Mouse (Mus musculus): ENCODE data around the gene Kat5.
A peak's percentile ranks its signal among the peaks of the same experiment; 100 is the strongest.

The Kat5 gene

GRCm38 (mm10) chr19:5632120-5632519 lies 22.1 kb upstream of the Kat5 start:
- no peak for DNase-seq (ENCODE audit: extremely low read depth, insufficient read length, low spot score)

DNA sequence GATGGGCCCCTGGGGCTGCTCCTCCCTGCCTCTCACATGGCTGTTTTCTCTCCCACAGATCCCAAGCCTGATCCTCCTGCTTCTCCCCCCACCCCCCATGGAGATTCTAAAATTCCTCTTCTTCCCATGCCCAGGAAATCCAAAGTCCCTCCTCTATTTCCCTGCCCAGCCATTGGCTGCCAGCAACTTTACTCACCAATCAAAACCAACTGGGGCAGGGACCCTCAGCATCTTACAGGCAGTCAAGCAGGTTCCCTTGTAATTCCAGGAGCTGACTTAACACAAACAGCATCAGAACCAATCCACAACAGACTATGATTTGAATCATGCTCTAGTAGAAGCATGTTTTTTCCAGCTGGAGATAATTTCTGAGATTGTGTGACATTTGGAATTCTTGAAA lies 19.9 kb upstream of the Kat5 start:
- DNase-seq (ENCODE audit: extremely low read depth, insufficient read length, low spot score), result no peak

DNA sequence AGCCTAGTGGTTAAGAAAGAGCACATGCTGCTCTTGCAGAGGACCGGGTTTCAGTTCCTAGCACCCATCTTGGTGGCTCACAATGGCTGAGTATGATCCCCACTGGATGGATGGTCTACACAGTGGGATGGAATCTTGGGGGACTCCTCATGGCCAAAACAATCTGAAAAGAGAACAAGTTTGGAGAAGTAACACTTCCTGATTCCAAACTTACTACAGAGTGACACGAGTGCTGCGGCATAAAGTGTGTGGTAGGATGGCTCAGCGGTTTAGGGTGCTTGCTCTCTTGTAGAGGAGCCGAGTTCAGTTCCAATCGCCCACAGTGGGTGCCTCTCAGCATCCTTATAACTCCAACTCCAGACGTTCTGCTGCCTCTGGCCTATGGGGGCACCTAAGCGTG lies 15.3 kb upstream of the Kat5 start:
- no peak for DNase-seq (ENCODE audit: extremely low read depth, insufficient read length, low spot score)

GRCm38 (mm10) chr19:5621884-5622283 lies 11.8 kb upstream of the Kat5 start:
- no peak for DNase-seq (ENCODE audit: extremely low read depth, insufficient read length, low spot score)

DNA sequence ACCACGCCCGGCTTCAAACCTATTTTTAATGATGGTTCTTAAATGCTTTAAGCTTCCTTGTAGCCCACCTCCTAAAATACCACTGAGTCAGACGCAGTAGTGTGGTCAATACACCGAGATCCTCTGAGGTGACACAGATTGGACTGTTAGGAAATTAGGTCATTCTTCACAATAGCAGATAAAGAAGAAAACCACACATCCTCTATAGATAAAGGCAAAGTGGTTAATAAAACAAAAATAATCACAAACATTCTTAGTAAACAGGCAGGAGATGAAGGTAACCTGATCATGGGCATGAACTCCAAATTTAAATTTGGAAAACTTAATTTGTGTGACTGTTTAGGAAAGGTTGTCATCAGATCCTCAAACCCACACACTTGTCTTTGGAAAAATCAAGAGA lies 10.0 kb upstream of the Kat5 start:
- DNase-seq (ENCODE audit: extremely low read depth, insufficient read length, low spot score), result no peak

- DNase-seq (ENCODE audit: extremely low read depth, insufficient read length, low spot score), result no peak
Observed at GRCm38 (mm10) chr19:5614953-5615352, 4.9 kb upstream of the Kat5 start.

DNA sequence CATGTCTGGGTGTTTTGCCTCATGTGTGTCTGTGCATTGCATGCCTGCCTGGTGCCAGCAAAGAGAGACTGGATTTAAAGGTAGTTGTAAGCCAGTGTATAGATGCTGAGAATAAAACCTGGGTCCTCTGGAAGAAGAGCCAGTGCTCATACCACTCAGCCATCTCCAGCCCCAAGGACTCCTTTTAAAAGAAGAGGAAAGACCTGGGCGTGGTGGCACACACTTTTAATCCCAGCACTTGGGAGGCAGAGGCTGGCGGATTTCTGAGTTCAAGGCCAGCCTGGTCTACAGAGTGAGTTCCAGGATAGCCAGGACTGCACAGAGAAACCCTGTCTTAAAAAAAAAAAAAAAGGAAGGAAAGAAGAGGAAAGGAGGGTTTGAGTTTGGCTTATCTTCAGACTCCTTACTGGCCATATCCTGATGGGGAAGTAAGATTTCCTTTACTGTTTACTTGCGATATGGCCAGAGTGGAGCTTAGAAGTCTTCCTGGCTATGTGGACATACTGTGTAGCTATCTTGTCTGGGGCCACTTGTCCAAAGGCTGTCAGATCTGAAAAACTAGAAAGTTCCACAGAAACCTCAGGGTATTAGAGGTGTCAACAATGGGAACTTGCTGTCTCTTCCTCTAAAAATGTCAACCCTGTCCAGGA lies 2.9 kb upstream of the Kat5 start:
- no peak for DNase-seq (ENCODE audit: extremely low read depth, insufficient read length, low spot score)

- DNase-seq (ENCODE audit: extremely low read depth, insufficient read length, low spot score), result no peak
Observed at GRCm38 (mm10) chr19:5611973-5612372, 1.9 kb upstream of the Kat5 start.

GRCm38 (mm10) chr19:5609171-5609546 lies 878 bp downstream of the Kat5 start:
- no peak for DNase-seq (ENCODE audit: extremely low read depth, insufficient read length, low spot score)

DNA sequence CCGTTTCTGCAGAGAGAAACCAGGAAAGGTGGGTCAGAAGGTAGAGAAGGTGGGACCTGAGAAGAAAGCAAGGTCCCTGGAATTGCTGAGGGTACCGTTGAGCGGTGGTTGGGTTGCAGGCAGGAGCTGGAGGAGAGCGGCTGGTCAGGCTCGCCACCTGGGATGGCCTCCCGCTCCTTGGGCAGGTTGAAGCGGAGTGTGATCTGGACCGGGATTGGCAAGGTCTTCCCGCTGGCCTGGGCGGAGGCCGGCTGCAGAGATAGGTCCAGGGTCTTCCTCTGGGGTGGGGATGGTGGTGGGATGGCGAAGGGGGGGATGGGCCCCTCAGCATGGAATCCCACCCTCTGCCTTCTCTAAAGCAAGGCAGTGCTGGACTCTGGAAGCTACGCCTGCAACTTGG lies 1.3 kb downstream of the Kat5 start:
- DNase-seq (ENCODE audit: extremely low read depth, insufficient read length, low spot score), result no peak

DNA sequence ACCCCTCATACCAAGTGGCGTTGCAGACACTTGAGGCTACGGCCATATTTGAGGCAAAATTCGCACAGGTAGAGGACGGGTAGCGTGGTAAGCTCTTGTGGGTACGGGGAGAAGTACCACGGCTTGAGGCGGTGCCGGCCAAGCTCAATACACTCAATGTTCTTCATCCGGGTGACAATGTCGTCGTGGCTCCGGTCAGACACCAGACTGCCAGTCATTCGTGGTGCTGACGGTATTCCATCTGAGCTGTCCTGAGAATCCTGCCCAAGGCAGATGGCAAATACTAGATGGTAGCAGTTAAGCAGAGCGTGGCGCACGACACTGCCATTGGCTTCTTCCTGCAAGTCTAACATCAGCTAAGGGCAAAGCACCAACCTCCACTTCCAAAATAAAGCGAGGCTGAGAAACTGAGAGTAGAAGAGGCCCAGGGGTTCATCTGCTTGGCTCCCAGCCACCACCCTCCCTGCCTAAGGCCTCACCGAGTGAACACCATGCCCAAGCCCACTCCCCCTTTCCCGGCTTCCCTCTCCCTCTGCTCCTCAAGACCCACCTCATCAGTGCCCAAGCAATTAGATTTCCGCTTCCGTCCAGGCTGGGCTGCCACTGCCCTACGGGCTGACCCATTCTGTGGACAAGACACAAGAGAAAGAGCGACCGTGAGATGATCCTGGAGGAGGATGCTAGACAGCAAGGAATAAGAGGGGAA lies 2.2 kb downstream of the Kat5 start:
- DNase-seq (ENCODE audit: extremely low read depth, insufficient read length, low spot score), result no peak

DNA sequence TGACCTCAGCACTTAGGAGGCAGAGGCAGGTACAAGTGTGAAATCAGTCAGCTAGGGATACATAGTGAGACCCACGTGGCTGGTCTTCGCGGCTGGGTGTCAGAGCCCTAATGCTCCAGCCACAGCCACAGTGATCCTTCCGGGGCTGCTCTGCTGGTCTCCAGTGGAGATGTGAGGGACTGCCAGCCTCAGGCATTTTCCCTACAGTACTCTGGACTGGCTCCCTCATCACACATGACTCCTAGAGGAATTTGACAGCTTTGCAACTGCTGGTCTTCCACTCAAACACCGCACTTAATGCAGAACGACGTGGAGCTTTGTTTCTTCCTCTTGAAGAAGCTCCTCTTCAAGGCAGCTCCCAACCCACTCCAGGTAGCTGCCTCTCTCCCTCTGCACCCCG lies 3.8 kb downstream of the Kat5 start:
- no peak for DNase-seq (ENCODE audit: extremely low read depth, insufficient read length, low spot score)

DNA sequence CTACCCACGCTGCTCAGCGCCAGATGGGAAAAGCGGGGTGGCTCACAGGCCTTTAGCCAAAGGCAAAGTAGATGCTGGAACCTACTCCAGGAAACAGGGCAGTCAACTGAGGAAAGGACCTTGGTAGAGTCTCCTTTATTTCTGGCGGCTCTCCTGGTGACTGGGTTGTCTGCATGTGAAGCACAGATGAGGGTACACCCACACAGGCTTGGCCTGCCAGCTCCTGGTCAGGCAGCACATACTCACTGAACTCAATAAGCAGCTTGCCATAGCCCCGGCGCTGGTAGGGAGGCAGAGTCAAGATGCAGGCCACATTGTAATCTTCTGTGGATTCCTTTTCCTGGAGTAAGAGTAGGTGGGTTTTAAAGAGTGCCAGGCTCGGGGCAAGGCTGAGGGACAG lies 4.9 kb downstream of the Kat5 start:
- DNase-seq (ENCODE audit: extremely low read depth, insufficient read length, low spot score), result no peak

DNA sequence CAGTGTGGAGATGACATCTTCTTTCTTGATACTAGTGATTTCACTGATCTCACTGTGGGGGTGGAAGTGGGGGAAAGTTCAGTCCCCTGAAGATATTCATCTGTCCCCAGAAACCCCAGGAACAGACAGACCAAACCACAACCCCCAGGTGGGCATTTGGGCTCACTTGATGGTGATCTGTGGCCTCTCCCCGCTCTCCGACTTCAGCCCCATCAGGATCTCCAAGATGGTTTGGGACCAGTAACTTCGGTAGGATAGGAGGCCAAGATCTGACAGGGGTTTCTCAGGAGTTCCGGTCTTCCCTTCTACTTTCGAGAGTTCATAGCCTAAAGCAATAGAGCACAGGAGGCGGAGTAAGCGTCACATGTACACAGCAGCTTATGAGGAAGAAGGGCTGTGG lies 6.4 kb downstream of the Kat5 start:
- DNase-seq (ENCODE audit: extremely low read depth, insufficient read length, low spot score), result no peak

DNA sequence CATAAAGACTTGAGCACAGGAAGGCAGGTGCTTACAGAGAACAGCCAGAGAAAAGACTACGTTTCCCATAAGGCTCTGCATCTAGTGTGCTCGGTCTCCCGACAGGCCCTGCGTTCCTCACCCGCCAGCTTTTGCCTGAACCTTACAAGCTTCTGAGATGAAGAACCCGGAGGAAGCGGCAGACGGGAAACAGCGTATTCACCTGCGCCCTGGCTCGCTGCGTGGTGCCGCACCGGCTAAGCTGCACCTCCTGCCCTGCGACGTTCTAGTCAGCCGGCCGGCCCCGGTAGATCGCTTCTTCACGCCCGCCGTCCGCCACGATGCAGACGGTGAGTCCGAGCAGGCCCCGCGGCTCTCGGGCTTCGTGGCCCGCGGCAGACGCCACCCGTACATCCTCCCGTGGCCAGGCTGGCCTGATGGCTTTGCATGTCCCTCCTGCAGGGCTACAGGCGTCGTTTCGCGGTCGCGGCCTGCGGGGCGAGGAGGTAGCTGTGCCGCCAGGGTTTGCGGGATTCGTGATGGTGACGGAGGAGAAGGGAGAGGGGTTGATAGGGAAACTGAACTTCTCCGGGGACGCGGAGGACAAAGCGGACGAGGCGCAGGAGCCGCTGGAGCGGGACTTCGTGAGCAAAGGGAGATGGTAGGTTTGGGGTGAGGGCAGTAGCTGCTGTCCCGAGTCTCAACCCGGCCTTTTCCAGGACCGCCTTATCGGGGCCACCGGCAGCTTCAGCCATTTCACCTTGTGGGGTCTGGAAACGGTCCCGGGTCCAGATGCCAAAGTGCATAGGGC lies 8.1 kb downstream of the Kat5 start, which contains the start of gene Rnaseh2c:
Gene Rnaseh2c (plus strand): TSS at position 122 of the 790 bp plus-strand sequence.
- peak; percentile 82 for DNase-seq (ENCODE audit: extremely low read depth, insufficient read length, low spot score)

GRCm38 (mm10) chr19:5599224-5599623 lies 10.8 kb downstream of the Kat5 start:
- no peak for DNase-seq (ENCODE audit: extremely low read depth, insufficient read length, low spot score)

DNA sequence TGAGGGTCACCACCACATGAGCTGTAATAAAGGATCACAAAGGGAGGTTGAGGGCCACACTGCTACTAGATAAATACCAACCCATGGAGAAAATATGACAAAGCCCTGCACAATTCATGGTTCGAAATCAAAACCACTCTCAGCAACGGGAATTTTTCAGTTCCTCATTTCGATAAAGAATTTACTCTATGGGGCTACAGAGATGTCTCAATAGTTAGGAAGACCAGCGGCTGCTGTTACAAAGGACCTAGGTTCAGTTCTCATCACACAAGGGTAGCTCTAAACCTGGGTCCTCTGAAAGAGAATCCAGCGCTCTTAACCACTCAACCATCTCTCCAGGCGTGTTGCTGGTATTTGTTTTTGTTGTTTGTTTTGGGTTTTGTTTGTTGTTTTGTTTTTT lies 18.1 kb downstream of the Kat5 start:
- DNase-seq (ENCODE audit: extremely low read depth, insufficient read length, low spot score), result no peak

DNA sequence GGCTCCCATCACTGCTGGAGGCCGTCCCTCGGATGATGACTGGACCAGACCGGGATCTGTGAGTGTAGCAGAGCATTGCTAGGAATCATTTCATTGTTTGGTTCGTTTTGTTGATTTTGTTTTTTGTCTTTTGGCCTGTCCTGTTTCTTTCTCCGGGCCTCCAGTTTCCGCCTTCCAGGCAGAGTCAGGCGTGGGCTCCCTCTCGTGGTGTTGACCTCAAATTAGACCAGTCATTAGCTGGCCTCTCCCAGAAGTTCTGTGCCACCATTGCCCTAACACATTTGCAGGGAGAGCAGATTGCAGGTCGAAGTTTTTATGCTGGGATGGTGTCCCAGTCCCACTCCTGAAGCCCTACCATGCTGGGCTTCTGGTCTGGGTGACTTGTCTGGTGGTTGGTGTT lies 20.9 kb downstream of the Kat5 start:
- DNase-seq (ENCODE audit: extremely low read depth, insufficient read length, low spot score), result no peak

DNA sequence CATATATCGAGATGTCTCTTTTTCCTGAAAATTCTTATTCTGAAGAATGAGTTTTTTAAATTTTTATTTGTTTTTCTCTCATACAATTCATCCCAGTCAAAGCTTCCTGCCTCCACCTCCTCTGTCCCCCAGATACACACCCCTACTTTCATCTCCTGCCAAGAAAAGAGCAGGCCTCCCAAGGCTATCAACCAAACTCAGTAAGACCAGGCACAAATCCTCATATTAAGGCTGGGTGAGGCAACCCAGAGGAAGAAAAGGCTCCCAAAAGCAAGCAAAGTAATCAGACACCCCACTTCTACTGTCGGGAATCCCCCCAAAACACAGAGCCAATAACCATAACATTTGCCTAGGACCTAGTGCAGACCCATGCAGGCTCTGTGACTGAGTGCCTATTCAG lies 28.0 kb downstream of the Kat5 start:
- DNase-seq (ENCODE audit: extremely low read depth, insufficient read length, low spot score), result no peak

DNA sequence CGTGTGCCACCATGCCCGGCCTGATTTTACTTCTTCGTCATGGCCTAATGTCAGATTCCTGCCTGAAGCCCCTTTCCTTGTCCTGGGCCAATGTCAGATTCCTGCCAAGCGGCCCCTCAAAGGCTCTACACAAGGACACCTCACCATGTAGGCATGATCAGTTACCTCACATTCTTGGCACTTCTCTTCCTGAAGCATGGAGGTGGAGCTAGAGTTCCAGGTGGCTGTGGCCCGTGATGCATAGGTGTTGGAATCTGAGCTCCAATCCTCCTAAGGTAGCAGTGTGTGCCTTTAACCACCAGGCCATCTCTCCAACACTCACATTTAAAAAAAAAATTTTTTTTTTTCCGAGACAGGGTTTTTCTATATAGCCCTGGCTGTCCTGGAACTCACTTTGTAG lies 29.3 kb downstream of the Kat5 start:
- no peak for DNase-seq (ENCODE audit: extremely low read depth, insufficient read length, low spot score)

GRCm38 (mm10) chr19:5579971-5580370 lies 30.1 kb downstream of the Kat5 start:
- no peak for DNase-seq (ENCODE audit: extremely low read depth, insufficient read length, low spot score)

DNA sequence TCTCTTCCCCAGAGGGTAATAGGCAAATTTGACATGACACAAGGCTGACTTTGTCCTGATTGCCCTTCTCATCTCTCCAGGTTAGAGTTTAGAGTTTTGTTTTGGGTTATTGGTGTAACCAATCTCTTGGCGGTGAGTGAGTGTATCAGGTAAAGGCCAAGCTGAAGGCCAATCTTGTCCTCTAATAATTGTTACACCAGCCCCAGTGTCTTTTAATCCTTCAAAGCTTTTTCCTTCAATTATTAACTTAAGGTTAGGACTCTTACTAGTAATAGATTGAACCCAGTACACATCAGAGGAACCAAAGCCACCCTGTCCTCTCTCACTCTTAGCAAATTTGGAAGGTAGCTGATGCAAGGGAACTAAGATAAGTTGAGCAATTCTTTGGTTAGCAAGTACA lies 34.7 kb downstream of the Kat5 start:
- DNase-seq (ENCODE audit: extremely low read depth, insufficient read length, low spot score), result no peak
